Mouse (Mus musculus) heart, adult 2 months (tissue): ENCODE measurements at regions not wholly inside any gene's neighbourhood (a gene's known extent, or its start where the extent isn't known, plus 50 kb on each side); places are given as distances from the start of the nearest gene placed in this dataset.
"Not testable (repeated sequence)": the region's sequence is repeated elsewhere in the genome, so short reads cannot be mapped to it uniquely, and the experiment has no call there.

Experiments
- DNase-seq, 2 experiments: peaks; one replicate each; pipeline ENCODE4 v3.0.0; 2021
- H3K27ac ChIP-seq: fragments of 200-600 bp; 2 replicates; pipeline ENCODE4 v1.8.1; 2022
- H3K27me3 ChIP-seq: fragments of 200-500 bp; 2 replicates; pipeline ENCODE4 v1.6.1; 2012; ENCODE audit warnings: mild to moderate bottlenecking, low read length, inconsistent platforms, mixed read lengths; ENCODE audit not compliant: control insufficient read depth, insufficient read depth
- H3K36me3 ChIP-seq: fragments of 200-500 bp; 2 replicates; pipeline ENCODE4 v1.6.1; 2012; ENCODE audit warnings: low read length, inconsistent platforms; ENCODE audit not compliant: control insufficient read depth, insufficient read depth
- H3K4me1 ChIP-seq: fragments of 200-500 bp; 2 replicates; pipeline ENCODE4 v1.6.1; 2011; ENCODE audit warnings: low read length; ENCODE audit not compliant: control insufficient read depth, insufficient read depth
- H3K4me3 ChIP-seq: fragments of 200-600 bp; 2 replicates; pipeline ENCODE4 v1.8.1; 2022
- H3K79me2 ChIP-seq: fragments of 200-500 bp; replicated peaks from 2 replicates; pipeline ENCODE4 v1.6.1; 2012; ENCODE audit warnings: mild to moderate bottlenecking, inconsistent platforms, low read length, moderate library complexity, mixed read lengths; ENCODE audit not compliant: control insufficient read depth, insufficient read depth
- H3K9ac ChIP-seq: fragments of 200-500 bp; 2 replicates; pipeline ENCODE4 v1.6.1; 2012; ENCODE audit warnings: low read depth, mild to moderate bottlenecking, control low read depth, inconsistent platforms, low read length, mixed read lengths
- CTCF ChIP-seq: fragments of 200-600 bp; IDR thresholded peaks from 2 replicates; pipeline ENCODE4 v1.8.1; 2022; ENCODE audit warnings: antibody characterized with exemption, mild to moderate bottlenecking, moderate library complexity
- EP300 ChIP-seq: fragments of 200-500 bp; IDR thresholded peaks from 2 replicates; pipeline ENCODE4 v1.6.1; 2011; ENCODE audit warnings: low read depth, low read length, control low read depth; ENCODE audit not compliant: insufficient read depth
- POLR2A ChIP-seq: fragments of 200-500 bp; IDR thresholded peaks from 2 replicates; pipeline ENCODE4 v1.6.1; 2011; ENCODE audit warnings: mild to moderate bottlenecking, low read depth, low read length, control low read depth; ENCODE audit not compliant: insufficient read depth
- WGBS: fragments of 180-500 bp; shearing (Covaris S2); methylation state at CpG from one replicate; pipeline ENCODE4 v1.1.7; 2018; 5-methylcytosine and 5-hydroxymethylcytosine counted together
- intact Hi-C: fragments of 180-260 bp; cut with DNase I; formaldehyde crosslinking; loops from one replicate; pipeline ENCODE4 v1.15.1; 2025

- H3K4me3 ChIP-seq = no peak overlapping the region
- H3K79me2 ChIP-seq = no peaks in the 10 kb centered on the region
- H3K4me1 ChIP-seq = no peaks in the 10 kb centered on the region
- intact Hi-C loops = no loop called here
- TF ChIP-seq POLR2A = no peak
- no peak for TF ChIP-seq EP300
- TF ChIP-seq CTCF = no peak
- DNase-seq = no peak
- no peaks in the 10 kb centered on the region for H3K36me3 ChIP-seq
- H3K9ac ChIP-seq = no peak overlapping the region
- no peak overlapping the region for H3K27ac ChIP-seq
- 56% methylated on average over 2 of the region's 2 CpGs for WGBS
- no peaks in the 10 kb centered on the region for H3K27me3 ChIP-seq
Measured at GRCm38 (mm10) chr4:69677315-69677714, 723.1 kb upstream of the Brinp1 start.

- TF ChIP-seq CTCF (no peak), EP300 (no peak), POLR2A (no peak)
- Histone ChIP-seq H3K27ac (no peak overlapping the region), H3K9ac (no peak overlapping the region), H3K36me3 (no peaks in the 10 kb centered on the region), H3K79me2 (no peaks in the 10 kb centered on the region), H3K4me3 (no peak overlapping the region), H3K27me3 (no peaks in the 10 kb centered on the region), H3K4me1 (no peaks in the 10 kb centered on the region)
- no peak for DNase-seq
- intact Hi-C loops = no loop called here
Measured at GRCm38 (mm10) chr4:69673456-69673855, 719.3 kb upstream of the Brinp1 start.

GRCm38 (mm10) chr4:69628908-69629307 lies 674.7 kb upstream of the Brinp1 start:
- 64% methylated on average over 2 of the region's 2 CpGs for WGBS
- no peak overlapping the region for H3K27ac ChIP-seq
- H3K9ac ChIP-seq = no peak overlapping the region
- H3K4me3 ChIP-seq = no peak overlapping the region
- TF ChIP-seq EP300 (no peak), CTCF (no peak), POLR2A (no peak)
- H3K79me2 ChIP-seq = no peaks in the 10 kb centered on the region
- H3K4me1 ChIP-seq = no peaks in the 10 kb centered on the region
- DNase-seq = no peak
- intact Hi-C loops = no loop called here
- no peaks in the 10 kb centered on the region for H3K36me3 ChIP-seq
- no peaks in the 10 kb centered on the region for H3K27me3 ChIP-seq

- intact Hi-C loops, H3K9ac ChIP-seq, H3K36me3 ChIP-seq, H3K4me3 ChIP-seq, H3K79me2 ChIP-seq, H3K4me1 ChIP-seq, DNase-seq, H3K27ac ChIP-seq, H3K27me3 ChIP-seq: not testable (repeated sequence)
- WGBS = 65% methylated on average over 2 of the region's 2 CpGs
Measured at GRCm38 (mm10) chr4:69626426-69626825, 672.2 kb upstream of the Brinp1 start.

- intact Hi-C loops = no loop called here
- no peaks in the 10 kb centered on the region for H3K79me2 ChIP-seq
Measured at GRCm38 (mm10) chr4:69625831-69626230, 671.6 kb upstream of the Brinp1 start.

GRCm38 (mm10) chr4:69621058-69621609 lies 666.9 kb upstream of the Brinp1 start:
- Histone ChIP-seq H3K36me3 (no peaks in the 10 kb centered on the region), H3K4me1 (no peaks in the 10 kb centered on the region), H3K27me3 (no peaks in the 10 kb centered on the region), H3K79me2 (no peaks in the 10 kb centered on the region), H3K9ac (no peak overlapping the region), H3K4me3 (no peak overlapping the region), H3K27ac (no peak overlapping the region)
- TF ChIP-seq CTCF (no peak), EP300 (no peak), POLR2A (no peak)
- no peak for DNase-seq
- intact Hi-C loops = no loop called here
- 88% methylated on average over 2 of the region's 2 CpGs for WGBS

More at GRCm38 (mm10) chr4:69625831-69626230, 671.6 kb upstream of the Brinp1 start:
- no peaks in the 10 kb centered on the region for H3K27me3 ChIP-seq
- no peak overlapping the region for H3K9ac ChIP-seq
- no peaks in the 10 kb centered on the region for H3K36me3 ChIP-seq
- DNase-seq = no peak
- 74% methylated on average over 2 of the region's 2 CpGs for WGBS
- no peak overlapping the region for H3K4me3 ChIP-seq
- no peak for TF ChIP-seq EP300
- no peak for TF ChIP-seq POLR2A
- H3K4me1 ChIP-seq = no peaks in the 10 kb centered on the region
- H3K27ac ChIP-seq = no peak overlapping the region
